Mouse (Mus musculus) layer of hippocampus, postnatal 36 days (tissue): Measurements from ENCODE around the gene Cnnm3. TPM values are rescaled to one million over a fixed set of nuclear protein-coding genes. Genes with fewer than 3 reads are reported as not detected.
A peak's percentile ranks its signal among the peaks of the same experiment; 100 is the strongest.
"Not testable (repeated sequence)": the region's sequence is repeated elsewhere in the genome, so short reads cannot be mapped to it uniquely, and the experiment has no call there.

ENCODE experiments used
- DNase-seq, 2 experiments: peaks; one replicate each; pipeline ENCODE4 v3.0.0; 2022
- total RNA-seq, 2 experiments: library from RNA; stranded (reverse); gene quantifications; 2 replicates each; pipeline ENCODE4 v1.2.3; 2021

Gene Cnnm3
- total RNA-seq, 2 experiments from 2014 or later: 29.0 to 39.0 TPM

GRCm38 (mm10) chr1:36536783-36537182 lies 25.1 kb downstream of the Cnnm3 start, which contains the start of gene Ankrd23:
TSS of gene Ankrd23 (minus strand) at chr1:36536883.
- not testable (repeated sequence) for DNase-seq

GRCm38 (mm10) chr1:36538727-36539126 lies 27.1 kb downstream of the Cnnm3 start:
- no peak for DNase-seq

- DNase-seq: no peak
Observed at GRCm38 (mm10) chr1:36539186-36539585, 27.5 kb downstream of the Cnnm3 start, which contains the start of gene Gm42417. TSS of gene Gm42417 (minus strand) at chr1:36539429.

- DNase-seq: no peak
Observed at GRCm38 (mm10) chr1:36540132-36540531, 28.5 kb downstream of the Cnnm3 start.

GRCm38 (mm10) chr1:36540807-36541206 lies 29.1 kb downstream of the Cnnm3 start:
- DNase-seq: no peak

- no peak for DNase-seq
Observed at GRCm38 (mm10) chr1:36541844-36542243, 30.2 kb downstream of the Cnnm3 start.

- no peak for DNase-seq
Observed at GRCm38 (mm10) chr1:36542925-36543324, 31.3 kb downstream of the Cnnm3 start.

GRCm38 (mm10) chr1:36545382-36545781 lies 33.7 kb downstream of the Cnnm3 start:
- no peak for DNase-seq

- DNase-seq: no peak
Observed at GRCm38 (mm10) chr1:36545845-36546600, 34.4 kb downstream of the Cnnm3 start.

- DNase-seq: peak; percentile 96 to 98
Observed at GRCm38 (mm10) chr1:36546888-36547471, 35.3 kb downstream of the Cnnm3 start, which contains the start of gene Ankrd39. TSS of gene Ankrd39 (minus strand) at chr1:36547445.

GRCm38 (mm10) chr1:36547981-36548598 lies 36.4 kb downstream of the Cnnm3 start:
- DNase-seq: no peak

- DNase-seq: no peak
Observed at GRCm38 (mm10) chr1:36548771-36549170, 37.1 kb downstream of the Cnnm3 start.

- no peak for DNase-seq
Observed at GRCm38 (mm10) chr1:36549491-36549890, 37.8 kb downstream of the Cnnm3 start.

- no peak for DNase-seq
Observed at GRCm38 (mm10) chr1:36550075-36550863, 38.6 kb downstream of the Cnnm3 start.

GRCm38 (mm10) chr1:36551904-36552303 lies 40.2 kb downstream of the Cnnm3 start:
- no peak for DNase-seq

- DNase-seq: no peak
Observed at GRCm38 (mm10) chr1:36552506-36552905, 40.8 kb downstream of the Cnnm3 start.

GRCm38 (mm10) chr1:36554633-36555399 lies 43.1 kb downstream of the Cnnm3 start:
- DNase-seq: no peak

GRCm38 (mm10) chr1:36555798-36556395 lies 44.2 kb downstream of the Cnnm3 start:
- peak in 1 of 2 experiments; percentile 23 for DNase-seq

- peak; percentile 88 to 93 for DNase-seq
Observed at GRCm38 (mm10) chr1:36556553-36557456, 45.1 kb downstream of the Cnnm3 start.

GRCm38 (mm10) chr1:36557457-36558011 lies 45.9 kb downstream of the Cnnm3 start:
- peak in 1 of 2 experiments; percentile 72 for DNase-seq
